Mouse (Mus musculus): ENCODE measurements around the gene Syn3. TPM values are rescaled to one million over a fixed set of nuclear protein-coding genes. Genes with fewer than 3 reads are reported as not detected.
"Not testable (repeated sequence)": the region's sequence is repeated elsewhere in the genome, so short reads cannot be mapped to it uniquely, and the experiment has no call there.

Syn3 gene
- polyA plus RNA-seq, 2 experiments = 0.11 to 0.14 TPM

- Histone ChIP-seq H3K9ac (replicated peaks) (no peak overlapping the region), H3K27ac (no peak overlapping the region), H3K27me3 (ENCODE audit: control insufficient read depth, insufficient read depth, low read length) (no peaks in the 10 kb centered on the region), H3K4me1 (replicated peaks; ENCODE audit: control insufficient read depth in 2 of 2, insufficient read depth in 2 of 2, low read length in 1 of 2) (no peaks in the 10 kb centered on the region), H3K4me3 (ENCODE audit: insufficient read depth in 1 of 2, low read depth in 2 of 2, low read length in 2 of 2) (no peak overlapping the region), H3K9me3 (ENCODE audit: control insufficient read depth, low read length) (no peaks in the 10 kb centered on the region), H3K36me3 (replicated peaks; ENCODE audit: control insufficient read depth, insufficient read depth, low read depth) (peaks cover 76% of the 10 kb centered on the region), H3K4me2 (ENCODE audit: low read depth) (no peak overlapping the region)
- ATAC-seq (ENCODE audit: insufficient read depth) (no peak), DNase-seq (ENCODE audit: low read depth in 3 of 3, low spot score in 3 of 3) (no peak)
- no peak for TF ChIP-seq CTCF (IDR thresholded peaks at IDR 0.05; ENCODE audit: low read depth)
- TF ChIP-seq EP300 (IDR thresholded peaks at IDR 0.05; ENCODE audit: low read depth) = no peak
- WGBS (ENCODE audit: insufficient replicate concordance) = 82% methylated on average over 4 of the region's 4 CpGs
These were observed 455.0 kb downstream of the Syn3 start for GRCm38 (mm10) chr10:86043651-86044050.

GRCm38 (mm10) chr10:86034007-86034728 is 464.5 kb downstream of the Syn3 start:
- DNase-seq (ENCODE audit: low read depth in 3 of 3, low spot score in 3 of 3) = no peak
- Histone ChIP-seq H3K9ac (replicated peaks) (no peak overlapping the region), H3K27me3 (ENCODE audit: control insufficient read depth, insufficient read depth, low read length) (no peaks in the 10 kb centered on the region), H3K4me2 (ENCODE audit: low read depth) (no peak overlapping the region), H3K36me3 (replicated peaks; ENCODE audit: control insufficient read depth, insufficient read depth, low read depth) (peaks cover 94% of the 10 kb centered on the region), H3K27ac (no peak overlapping the region), H3K4me3 (ENCODE audit: insufficient read depth in 1 of 2, low read depth in 2 of 2, low read length in 2 of 2) (no peak overlapping the region), H3K9me3 (ENCODE audit: control insufficient read depth, low read length) (no peaks in the 10 kb centered on the region), H3K4me1 (replicated peaks; ENCODE audit: control insufficient read depth in 2 of 2, insufficient read depth in 2 of 2, low read length in 1 of 2) (peaks cover 0 to 4% of the 10 kb centered on the region in 2 experiments; a peak in 1 of 4 replicates)
- ATAC-seq (ENCODE audit: insufficient read depth) = 0 out of 2 replicates have a peak, but pooled peaks have one; percentile 33
- no peak for TF ChIP-seq CTCF (IDR thresholded peaks at IDR 0.05; ENCODE audit: low read depth)
- TF ChIP-seq EP300 (IDR thresholded peaks at IDR 0.05; ENCODE audit: low read depth) = 0 out of 2 replicates have a peak, but pooled peaks have one; percentile 14
- WGBS (ENCODE audit: insufficient replicate concordance) = 94% methylated on average over 2 of the region's 2 CpGs

DNA sequence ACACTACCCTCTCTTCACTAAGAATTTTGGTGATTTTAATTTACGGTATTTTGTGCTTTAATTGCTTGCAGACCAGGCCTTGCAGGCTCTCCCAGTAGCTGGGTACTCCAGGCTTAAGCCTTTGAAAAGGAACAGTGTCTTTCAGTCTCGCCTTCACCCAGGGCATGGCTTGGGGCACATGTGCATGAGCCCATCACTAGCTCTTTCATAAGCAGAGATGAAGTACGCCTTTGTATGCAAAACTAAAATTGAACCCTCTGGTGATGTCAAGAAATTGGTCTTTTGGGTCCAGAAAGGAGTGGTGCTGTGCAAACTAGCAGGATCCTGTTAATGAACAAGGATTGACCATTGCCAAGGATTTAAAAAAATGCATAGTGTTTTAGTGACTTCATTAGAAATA is 466.2 kb downstream of the Syn3 start:
- no peak overlapping the region for H3K4me3 ChIP-seq (ENCODE audit: insufficient read depth in 1 of 2, low read depth in 2 of 2, low read length in 2 of 2)
- H3K27me3 ChIP-seq (ENCODE audit: control insufficient read depth, insufficient read depth, low read length) = no peaks in the 10 kb centered on the region
- DNase-seq (ENCODE audit: low read depth in 3 of 3, low spot score in 3 of 3) (no peak), ATAC-seq (ENCODE audit: insufficient read depth) (no peak)
- no peak overlapping the region for H3K27ac ChIP-seq
- H3K4me2 ChIP-seq (ENCODE audit: low read depth) = no peak overlapping the region
- TF ChIP-seq CTCF (IDR thresholded peaks at IDR 0.05; ENCODE audit: low read depth) (no peak), EP300 (IDR thresholded peaks at IDR 0.05; ENCODE audit: low read depth) (no peak)
- no peaks in the 10 kb centered on the region for H3K9me3 ChIP-seq (ENCODE audit: control insufficient read depth, low read length)
- peaks cover 0 to 6% of the 10 kb centered on the region in 2 experiments; a peak in 3 of 4 replicates for H3K4me1 ChIP-seq (replicated peaks; ENCODE audit: control insufficient read depth in 2 of 2, insufficient read depth in 2 of 2, low read length in 1 of 2)
- 89% methylated on average over 3 of the region's 3 CpGs for WGBS (ENCODE audit: insufficient replicate concordance)
- H3K9ac ChIP-seq (replicated peaks) = no peak overlapping the region
- H3K36me3 ChIP-seq (replicated peaks; ENCODE audit: control insufficient read depth, insufficient read depth, low read depth) = peaks cover 93% of the 10 kb centered on the region

- H3K4me3 ChIP-seq (ENCODE audit: insufficient read depth in 1 of 2, low read depth in 2 of 2, low read length in 2 of 2) = no peak overlapping the region
- no peak for DNase-seq (ENCODE audit: low read depth in 3 of 3, low spot score in 3 of 3)
- no peak for TF ChIP-seq EP300 (IDR thresholded peaks at IDR 0.05; ENCODE audit: low read depth)
- no peak for TF ChIP-seq CTCF (IDR thresholded peaks at IDR 0.05; ENCODE audit: low read depth)
- peaks cover 77% of the 10 kb centered on the region for H3K36me3 ChIP-seq (replicated peaks; ENCODE audit: control insufficient read depth, insufficient read depth, low read depth)
- no peak for ATAC-seq (ENCODE audit: insufficient read depth)
- WGBS (ENCODE audit: insufficient replicate concordance) = 86% methylated on average over 7 of the region's 7 CpGs
- H3K9me3 ChIP-seq (ENCODE audit: control insufficient read depth, low read length) = no peaks in the 10 kb centered on the region
- no peak overlapping the region for H3K4me2 ChIP-seq (ENCODE audit: low read depth)
- no peak overlapping the region for H3K27ac ChIP-seq
- no peak overlapping the region for H3K9ac ChIP-seq (replicated peaks)
- no peaks in the 10 kb centered on the region for H3K27me3 ChIP-seq (ENCODE audit: control insufficient read depth, insufficient read depth, low read length)
- H3K4me1 ChIP-seq (replicated peaks; ENCODE audit: control insufficient read depth in 2 of 2, insufficient read depth in 2 of 2, low read length in 1 of 2) = peaks cover 10 to 16% of the 10 kb centered on the region in 2 experiments
These were observed 468.0 kb downstream of the Syn3 start for GRCm38 (mm10) chr10:86030743-86031142.

DNA sequence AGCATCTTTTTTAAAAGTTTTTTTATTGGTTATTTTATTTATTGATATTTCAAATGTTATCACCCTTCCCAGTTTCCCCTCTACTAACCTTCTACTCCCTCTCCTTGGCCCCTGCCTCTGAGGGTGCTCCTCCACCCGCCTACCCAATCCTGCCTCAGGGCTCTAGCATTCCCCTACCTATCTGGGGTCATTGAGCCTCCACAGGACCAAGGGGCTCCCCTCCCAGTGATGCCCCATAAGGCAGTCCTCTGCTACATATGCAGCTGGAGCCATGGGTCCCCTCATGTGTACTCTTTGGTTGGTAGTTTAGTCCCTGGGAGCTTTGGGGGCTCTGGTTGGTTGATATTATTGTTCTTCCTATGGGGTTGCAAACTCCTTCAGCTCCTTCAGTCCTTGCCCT is 471.9 kb downstream of the Syn3 start:
- Histone ChIP-seq H3K9ac (replicated peaks) (peak overlapping the region; percentile 52), H3K27ac (peak overlapping the region; percentile 69), H3K4me2 (ENCODE audit: low read depth) (peak overlapping the region; percentile 90), H3K36me3 (replicated peaks; ENCODE audit: control insufficient read depth, insufficient read depth, low read depth) (peaks cover 52% of the 10 kb centered on the region), H3K4me3 (ENCODE audit: insufficient read depth in 1 of 2, low read depth in 2 of 2, low read length in 2 of 2) (peak overlapping the region; percentile 24 to 25), H3K4me1 (replicated peaks; ENCODE audit: control insufficient read depth in 2 of 2, insufficient read depth in 2 of 2, low read length in 1 of 2) (peaks cover 21 to 29% of the 10 kb centered on the region in 2 experiments)
- not testable (repeated sequence) for DNase-seq (ENCODE audit: low read depth in 3 of 3, low spot score in 3 of 3); H3K27me3 ChIP-seq (ENCODE audit: control insufficient read depth, insufficient read depth, low read length); H3K9me3 ChIP-seq (ENCODE audit: control insufficient read depth, low read length)
- 35% methylated on average over 1 of the region's 1 CpGs for WGBS (ENCODE audit: insufficient replicate concordance)
- peak; percentile 49; the same call in 1 of the 2 replicates for ATAC-seq (ENCODE audit: insufficient read depth)
